Mouse (Mus musculus) gastrocnemius, postnatal 4 days (tissue): ENCODE data around the gene Eif3c. TPM values are rescaled to one million over a fixed set of nuclear protein-coding genes. Genes with fewer than 3 reads are reported as not detected.

Experiments used
- DNase-seq, 2 experiments: peaks; one replicate each; pipeline ENCODE4 v3.0.0; 2021 to 2022; ENCODE audit warnings: low spot score in 2 of 2, mixed read lengths in 2 of 2
- total RNA-seq, 2 experiments: library from RNA; stranded (reverse); gene quantifications; 2 replicates each; pipeline ENCODE4 v1.2.3; 2021

The Eif3c gene
- total RNA-seq, 2 experiments from 2014 or later = 181 to 184 TPM

DNA sequence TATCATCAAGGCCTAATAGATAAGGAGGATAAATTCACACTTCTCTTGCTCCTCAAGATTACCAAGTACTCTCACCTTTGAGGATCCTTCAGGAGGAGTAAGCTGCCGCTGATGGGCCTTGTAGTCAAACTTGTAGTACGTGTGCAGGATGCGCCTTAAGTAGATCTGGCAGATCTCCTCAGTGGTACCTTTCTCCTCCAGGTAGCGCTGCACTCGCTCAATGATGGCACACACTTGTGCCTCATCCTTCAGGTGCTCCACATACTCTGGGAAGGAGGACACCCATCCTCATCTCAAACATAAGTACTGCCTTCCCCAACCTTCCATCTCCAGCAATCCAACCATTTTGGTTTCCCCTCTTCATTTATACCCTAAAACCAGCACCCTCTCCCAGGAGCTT lies 9.6 kb downstream of the Eif3c start:
- DNase-seq = no peak

DNA sequence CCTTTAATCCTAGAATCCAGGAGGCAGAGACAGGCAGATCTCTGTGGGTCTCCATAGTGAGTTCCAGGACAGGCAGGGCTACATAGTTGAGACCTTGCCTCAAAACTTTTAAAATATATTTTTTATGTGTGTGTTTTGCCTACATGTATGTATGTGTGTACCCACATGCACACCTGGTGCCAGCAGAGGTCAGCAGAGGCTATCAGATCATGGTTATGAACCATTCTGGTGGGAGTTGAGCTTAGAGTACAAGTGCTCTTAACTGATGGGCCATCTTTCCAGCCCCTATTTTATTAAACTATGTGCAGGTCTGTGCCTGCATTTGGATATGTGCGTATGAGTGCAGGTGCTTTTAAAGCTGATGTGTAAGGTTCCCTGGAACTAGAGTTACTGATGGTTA lies 11.4 kb downstream of the Eif3c start:
- no peak for DNase-seq

- no peak for DNase-seq
Observed at GRCm38 (mm10) chr7:126545631-126546030, 20.6 kb downstream of the Eif3c start.

- DNase-seq = no peak
Observed at GRCm38 (mm10) chr7:126541661-126542060, 24.6 kb downstream of the Eif3c start.

- no peak for DNase-seq
Observed at GRCm38 (mm10) chr7:126537820-126538585, 28.2 kb downstream of the Eif3c start.

DNA sequence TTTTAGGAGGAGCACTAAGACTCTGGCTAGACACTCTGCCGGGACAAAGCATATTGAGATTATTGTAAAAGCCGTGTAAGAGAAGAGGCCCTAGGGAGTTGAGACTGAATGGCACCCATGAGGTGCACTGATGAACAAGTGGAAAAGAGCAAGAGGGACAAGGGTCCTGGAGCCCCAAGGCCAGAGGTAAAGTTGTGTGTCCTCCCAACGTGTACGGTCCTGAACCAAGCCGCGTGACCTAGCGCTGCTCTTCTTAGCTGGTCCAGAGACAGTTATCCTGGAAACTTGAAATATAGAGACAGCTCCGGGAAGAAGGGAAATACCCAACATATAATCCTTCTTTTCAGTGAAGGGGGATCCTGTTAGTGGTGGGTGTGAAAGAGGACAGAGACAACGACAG lies 29.7 kb downstream of the Eif3c start:
- no peak for DNase-seq

DNA sequence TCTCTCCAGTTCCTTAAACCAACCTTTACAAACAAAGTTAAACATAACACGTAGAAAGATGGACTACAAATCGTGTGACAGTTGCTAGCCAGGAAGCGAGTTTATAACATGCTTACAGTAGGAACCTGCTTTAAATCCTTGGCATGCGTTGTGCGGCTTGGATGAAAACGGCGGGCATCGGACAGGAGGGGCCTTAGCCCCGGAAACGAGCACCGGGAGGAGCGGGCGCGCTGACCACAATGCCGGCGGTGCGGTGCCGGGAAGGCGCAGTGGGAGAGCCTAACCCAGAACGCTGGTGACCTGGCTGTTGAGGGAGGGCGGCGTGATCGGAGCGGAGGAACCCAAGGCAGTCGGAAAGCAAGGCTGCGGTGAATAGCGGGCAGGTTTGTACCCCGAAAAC lies 30.4 kb downstream of the Eif3c start:
- DNase-seq = no peak

- no peak for DNase-seq
Observed at GRCm38 (mm10) chr7:126533434-126533833, 32.8 kb downstream of the Eif3c start.

GRCm38 (mm10) chr7:126528166-126528577 lies 38.0 kb downstream of the Eif3c start:
- peak in 1 of 2 experiments; percentile 13 for DNase-seq

GRCm38 (mm10) chr7:126523316-126523715 lies 42.9 kb downstream of the Eif3c start:
- no peak for DNase-seq

DNA sequence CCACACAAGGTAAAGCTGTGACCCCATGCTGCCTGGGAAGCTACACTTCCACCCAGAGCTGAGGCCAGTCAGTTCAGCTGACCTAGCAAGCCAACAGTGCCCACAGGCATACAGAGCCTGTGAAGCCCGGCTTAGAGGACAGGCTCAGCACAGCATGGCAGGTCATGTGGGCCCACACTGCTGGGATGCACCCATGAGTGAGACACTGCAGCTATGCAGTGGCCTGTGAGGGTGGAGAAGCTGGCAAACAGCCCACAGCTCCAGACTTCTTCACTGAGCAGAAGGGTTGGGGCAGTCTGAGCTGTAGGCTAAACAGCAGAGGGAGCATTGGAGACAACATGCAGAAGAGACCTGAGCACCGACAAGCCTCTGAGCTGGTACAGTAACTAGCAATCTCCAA lies 46.7 kb downstream of the Eif3c start:
- DNase-seq = peak in 1 of 2 experiments; percentile 30

GRCm38 (mm10) chr7:126518261-126518941 lies 47.8 kb downstream of the Eif3c start:
- DNase-seq = no peak

DNA sequence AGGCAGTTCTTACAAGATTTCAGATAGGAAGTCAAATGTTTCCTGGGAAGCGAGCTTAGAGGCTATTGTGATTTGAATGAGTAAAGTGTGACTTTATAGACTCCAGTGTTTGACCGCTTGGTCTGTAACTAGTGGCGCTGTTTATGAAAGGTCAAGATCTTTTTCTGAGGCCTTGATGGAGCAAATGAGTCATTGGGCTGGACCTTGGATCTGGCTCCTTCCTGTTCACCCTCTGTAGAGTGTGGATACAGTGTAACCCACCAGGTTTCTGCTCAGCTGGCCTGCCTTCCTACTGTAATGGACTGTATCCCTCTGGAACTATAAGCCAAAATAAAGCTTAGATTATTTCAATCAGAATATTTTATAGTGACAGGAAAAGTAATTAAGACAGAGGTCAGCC lies 54.9 kb downstream of the Eif3c start:
- DNase-seq = no peak

DNA sequence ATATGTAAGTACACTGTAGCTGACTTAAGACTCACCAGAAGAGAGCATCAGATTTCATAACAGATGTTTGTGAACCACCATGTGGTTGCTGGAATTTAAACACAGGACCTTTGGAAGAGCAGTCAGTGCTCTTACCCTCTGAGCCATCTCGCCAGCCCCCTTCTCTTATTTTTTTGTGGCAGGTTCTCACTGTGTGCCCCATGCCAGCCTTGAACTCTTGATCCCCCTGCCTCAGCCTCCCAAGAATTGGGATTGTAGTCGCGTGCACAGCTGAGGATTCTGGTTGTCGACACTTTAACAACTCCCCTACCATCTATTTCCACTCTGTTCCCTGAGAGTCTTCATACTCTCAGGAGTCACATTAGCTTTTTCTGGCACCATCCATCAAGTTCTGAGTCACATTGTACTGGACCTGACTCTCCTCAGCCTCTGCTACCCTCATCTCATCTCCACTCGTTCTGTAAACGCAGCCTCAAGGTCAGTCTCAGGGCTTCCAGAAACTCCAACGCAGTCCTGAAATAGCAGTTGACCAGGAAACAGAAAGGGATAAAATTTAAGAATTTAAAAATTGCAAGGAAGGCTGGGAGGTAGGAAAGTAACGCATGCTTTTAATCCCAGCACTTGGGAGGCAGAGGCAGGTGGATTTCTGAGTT lies 59.0 kb downstream of the Eif3c start:
- no peak for DNase-seq

- no peak for DNase-seq
Observed at GRCm38 (mm10) chr7:126504913-126505312, 61.3 kb downstream of the Eif3c start.

- DNase-seq = peak; percentile 97 to 99
Observed at GRCm38 (mm10) chr7:126503273-126503878, 62.8 kb downstream of the Eif3c start, which contains the start of gene Atxn2l. TSS of gene Atxn2l (minus strand) at chr7:126503437.

DNA sequence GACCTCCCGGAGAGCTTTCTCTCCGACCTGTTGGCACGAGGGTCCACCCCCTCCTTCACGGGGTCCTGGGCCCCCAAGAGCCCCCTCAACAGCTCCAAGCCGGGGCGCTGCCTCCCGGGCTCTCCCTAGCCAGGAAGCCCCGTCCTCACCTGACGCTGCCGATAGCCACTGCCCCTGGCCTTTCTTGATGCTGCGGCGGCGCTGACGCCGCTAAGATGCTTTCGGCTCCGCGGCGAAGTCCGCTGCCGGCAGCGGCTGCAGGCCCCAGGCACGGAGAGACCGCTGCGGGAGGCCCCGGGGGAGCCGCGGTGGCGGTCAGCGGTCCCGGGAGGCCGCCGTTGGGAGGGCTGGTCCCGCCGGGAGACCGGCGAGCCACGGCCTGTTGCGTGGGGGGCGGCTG lies 63.5 kb downstream of the Eif3c start:
- DNase-seq = no peak

GRCm38 (mm10) chr7:126502023-126502741 lies 64.0 kb downstream of the Eif3c start:
- peak; percentile 87 to 92 for DNase-seq

DNA sequence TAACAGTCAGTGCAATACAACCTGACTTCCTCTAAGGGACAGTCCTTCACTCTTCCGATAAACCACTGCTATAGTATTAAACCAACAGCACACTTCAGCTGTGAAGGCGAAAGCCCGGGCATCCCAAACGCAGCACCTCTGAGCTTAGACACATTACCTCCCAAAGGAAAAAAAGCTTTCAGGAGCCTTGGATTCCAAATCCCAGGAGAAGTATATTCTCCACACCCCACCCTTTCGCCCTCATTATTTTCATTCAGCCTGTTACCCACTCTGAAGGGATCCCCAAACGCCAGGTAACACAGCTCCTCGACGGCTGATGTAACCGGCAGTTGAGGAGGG lies 64.6 kb downstream of the Eif3c start:
- DNase-seq = no peak

GRCm38 (mm10) chr7:126499416-126499815 lies 66.8 kb downstream of the Eif3c start:
- no peak for DNase-seq

- DNase-seq = no peak
Observed at GRCm38 (mm10) chr7:126497966-126498365, 68.2 kb downstream of the Eif3c start.
